8 mouse cellular contexts compared by ENCODE assay signal in genomic region chr8:45238282-45238681, GRCm38 (mm10). TPM values are rescaled to one million over a fixed set of nuclear protein-coding genes. Genes with fewer than 3 reads are reported as not detected.
A peak's percentile ranks its signal among the peaks of the same experiment; 100 is the strongest.
DNase-seq lines count a peak whose midpoint lies in the region; ATAC-seq and TF ChIP-seq lines count a peak whose summit lies in the region.

No protein-coding gene starts in this region.

- DNase-seq in adipocyte (ENCODE audit: low spot score): peak; percentile 47
- peak; percentile 33 for DNase-seq in limb, embryonic 11.5 days (ENCODE audit: low spot score)
- no peak for DNase-seq in spleen, adult 12 weeks (ENCODE audit: low spot score)

- H3K4me3 ChIP-seq in intestine, embryonic 16.5 days (ENCODE audit: low read length): no peak overlapping the region
- no peak overlapping the region for H3K4me3 ChIP-seq in intestine, embryonic 15.5 days (replicated peaks)
- no peak overlapping the region for H3K4me3 ChIP-seq in E14TG2a.4 (replicated peaks; ENCODE audit: low read length)
- no peak overlapping the region for H3K4me3 ChIP-seq in hindbrain, embryonic 15.5 days
- H3K4me3 ChIP-seq in limb, embryonic 11.5 days (ENCODE audit: low read depth, low read length): no peak overlapping the region
- no peak overlapping the region for H3K4me3 ChIP-seq in midbrain, embryonic 15.5 days

- H3K4me1 ChIP-seq in intestine, embryonic 16.5 days (ENCODE audit: control insufficient read depth, insufficient read depth, low read length): no peaks in the 10 kb centered on the region
- 0 out of 2 replicates have a peak, but pooled peaks cover 3% of the 10 kb centered on the region for H3K4me1 ChIP-seq in intestine, embryonic 15.5 days (replicated peaks)
- H3K4me1 ChIP-seq in E14TG2a.4 (replicated peaks; ENCODE audit: low read depth, low read length): peaks cover 34% of the 10 kb centered on the region
- H3K4me1 ChIP-seq in hindbrain, embryonic 15.5 days (replicated peaks): peaks cover 6% of the 10 kb centered on the region
- H3K4me1 ChIP-seq in limb, embryonic 11.5 days (ENCODE audit: control insufficient read depth, insufficient read depth, low read length): no peaks in the 10 kb centered on the region
- peaks cover 3% of the 10 kb centered on the region for H3K4me1 ChIP-seq in midbrain, embryonic 15.5 days

- 24% methylated on average over 3 of the region's 3 CpGs for WGBS in intestine, embryonic 16.5 days
- 31% methylated on average over 3 of the region's 3 CpGs for WGBS in intestine, embryonic 15.5 days
- WGBS in hindbrain, embryonic 15.5 days: 31% methylated on average over 3 of the region's 3 CpGs
- WGBS in limb, embryonic 11.5 days: 16% methylated on average over 3 of the region's 3 CpGs
- 32% methylated on average over 3 of the region's 3 CpGs for WGBS in midbrain, embryonic 15.5 days

- TF ChIP-seq CTCF in E14TG2a.4 (conservative IDR thresholded peaks at IDR 0.05; ENCODE audit: low read length): peak; percentile 57

- no peak overlapping the region for H3K27ac ChIP-seq in intestine, embryonic 16.5 days (ENCODE audit: low read length)
- H3K27ac ChIP-seq in intestine, embryonic 15.5 days: no peak overlapping the region
- H3K27ac ChIP-seq in hindbrain, embryonic 15.5 days (replicated peaks): no peak overlapping the region
- H3K27ac ChIP-seq in limb, embryonic 11.5 days (replicated peaks; ENCODE audit: low read depth, low read length): no peak overlapping the region
- H3K27ac ChIP-seq in midbrain, embryonic 15.5 days: no peak overlapping the region

- H3K4me2 ChIP-seq in intestine, embryonic 16.5 days (ENCODE audit: low read depth, low read length): no peak overlapping the region
- H3K4me2 ChIP-seq in intestine, embryonic 15.5 days (replicated peaks): no peak overlapping the region
- no peak overlapping the region for H3K4me2 ChIP-seq in hindbrain, embryonic 15.5 days
- H3K4me2 ChIP-seq in limb, embryonic 11.5 days (ENCODE audit: low read depth, severe bottlenecking): no peak overlapping the region
- no peak overlapping the region for H3K4me2 ChIP-seq in midbrain, embryonic 15.5 days

- no peak overlapping the region for H3K9ac ChIP-seq in intestine, embryonic 16.5 days (ENCODE audit: low read depth, low read length)
- no peak overlapping the region for H3K9ac ChIP-seq in intestine, embryonic 15.5 days
- no peak overlapping the region for H3K9ac ChIP-seq in hindbrain, embryonic 15.5 days
- H3K9ac ChIP-seq in limb, embryonic 11.5 days (ENCODE audit: low read length): no peak overlapping the region
- no peak overlapping the region for H3K9ac ChIP-seq in midbrain, embryonic 15.5 days

- no peaks in the 10 kb centered on the region for H3K27me3 ChIP-seq in intestine, embryonic 16.5 days (replicated peaks; ENCODE audit: control insufficient read depth, insufficient read depth, low read length)
- no peaks in the 10 kb centered on the region for H3K27me3 ChIP-seq in intestine, embryonic 15.5 days (replicated peaks)
- H3K27me3 ChIP-seq in E14TG2a.4 (ENCODE audit: insufficient read depth, low read length): no peaks in the 10 kb centered on the region; the same call in 1 of the 2 replicates
- no peaks in the 10 kb centered on the region for H3K27me3 ChIP-seq in hindbrain, embryonic 15.5 days
- H3K27me3 ChIP-seq in limb, embryonic 11.5 days (ENCODE audit: control insufficient read depth, insufficient read depth, low read length): no peaks in the 10 kb centered on the region
- H3K27me3 ChIP-seq in midbrain, embryonic 15.5 days (replicated peaks): no peaks in the 10 kb centered on the region

- H3K36me3 ChIP-seq in intestine, embryonic 16.5 days (ENCODE audit: control insufficient read depth, insufficient read depth, low read length): no peaks in the 10 kb centered on the region
- H3K36me3 ChIP-seq in intestine, embryonic 15.5 days: no peaks in the 10 kb centered on the region
- H3K36me3 ChIP-seq in E14TG2a.4 (ENCODE audit: insufficient read depth, low read length): no peaks in the 10 kb centered on the region
- H3K36me3 ChIP-seq in hindbrain, embryonic 15.5 days: no peaks in the 10 kb centered on the region
- no peaks in the 10 kb centered on the region for H3K36me3 ChIP-seq in limb, embryonic 11.5 days (ENCODE audit: control insufficient read depth, insufficient read depth, low read length)
- no peaks in the 10 kb centered on the region for H3K36me3 ChIP-seq in midbrain, embryonic 15.5 days (replicated peaks)

- no peaks in the 10 kb centered on the region for H3K9me3 ChIP-seq in intestine, embryonic 16.5 days (ENCODE audit: control insufficient read depth, low read length)
- H3K9me3 ChIP-seq in intestine, embryonic 15.5 days: no peaks in the 10 kb centered on the region
- H3K9me3 ChIP-seq in E14TG2a.4 (ENCODE audit: low read length): no peaks in the 10 kb centered on the region
- no peaks in the 10 kb centered on the region for H3K9me3 ChIP-seq in hindbrain, embryonic 15.5 days
- H3K9me3 ChIP-seq in limb, embryonic 11.5 days (ENCODE audit: control insufficient read depth, low read length): no peaks in the 10 kb centered on the region
- no peaks in the 10 kb centered on the region for H3K9me3 ChIP-seq in midbrain, embryonic 15.5 days

- peak; percentile 25; the same call in 1 of the 2 replicates for ATAC-seq in intestine, embryonic 16.5 days
- ATAC-seq in intestine, embryonic 15.5 days: no peak
- peak; percentile 44; the same call in 1 of the 2 replicates for ATAC-seq in hindbrain, embryonic 15.5 days (ENCODE audit: low FRiP score, low read depth)
- ATAC-seq in limb, embryonic 11.5 days (ENCODE audit: insufficient number of reproducible peaks, low FRiP score, low TSS enrichment, low read depth): peak; percentile 44; the same call in 1 of the 2 replicates
- no peak; the same call in 1 of the 2 replicates for ATAC-seq in midbrain, embryonic 15.5 days (replicated peaks)

RNA-seq across cellular contexts. Expression of gene F11, which starts 23.5 kb away (rescaled TPM):
- polyA plus RNA-seq in intestine, embryonic 16.5 days (2015; fragmentation: Nextera tagmentation; extraction: Ambion mirVana): 0.40 and 0.72 TPM in 2 replicates
- 0.46 and 0.68 TPM in 2 replicates for polyA plus RNA-seq in intestine, embryonic 15.5 days (2015; fragmentation: Nextera tagmentation; extraction: Ambion mirVana)
- polyA plus RNA-seq in hindbrain, embryonic 15.5 days (2015; fragmentation: Nextera tagmentation; extraction: Ambion mirVana): not detected in 2 replicates
- not detected in 2 replicates for polyA plus RNA-seq in limb, embryonic 11.5 days (2014; fragmentation: Nextera tagmentation; extraction: Ambion mirVana)
- not detected in 2 replicates for polyA plus RNA-seq in midbrain, embryonic 15.5 days (2015; fragmentation: Nextera tagmentation; extraction: Ambion mirVana)

RNA-seq across cellular contexts. Expression of gene Klkb1, which starts 56.4 kb away (rescaled TPM):
- polyA plus RNA-seq in intestine, embryonic 16.5 days (2015; fragmentation: Nextera tagmentation; extraction: Ambion mirVana): 0.07 and 0.09 TPM in 2 replicates
- 0.08 and 0.11 TPM in 2 replicates for polyA plus RNA-seq in intestine, embryonic 15.5 days (2015; fragmentation: Nextera tagmentation; extraction: Ambion mirVana)
- 0.04 TPM in 1 of 2 replicates, not detected in the other for polyA plus RNA-seq in hindbrain, embryonic 15.5 days (2015; fragmentation: Nextera tagmentation; extraction: Ambion mirVana)
- polyA plus RNA-seq in limb, embryonic 11.5 days (2014; fragmentation: Nextera tagmentation; extraction: Ambion mirVana): not detected in 2 replicates
- polyA plus RNA-seq in midbrain, embryonic 15.5 days (2015; fragmentation: Nextera tagmentation; extraction: Ambion mirVana): 0.03 TPM in 1 of 2 replicates, not detected in the other

Comparison
In these comparisons a context has a peak if more than half of its experiments do, and no peak if none do; other contexts are left out.
1. ATAC-seq: peak in intestine, embryonic 16.5 days (single experiment), hindbrain, embryonic 15.5 days (single experiment) and limb, embryonic 11.5 days (single experiment); none in intestine, embryonic 15.5 days (single experiment) and midbrain, embryonic 15.5 days (single experiment).